8 mouse cellular contexts compared by ENCODE assay signal in the genomic region with DNA sequence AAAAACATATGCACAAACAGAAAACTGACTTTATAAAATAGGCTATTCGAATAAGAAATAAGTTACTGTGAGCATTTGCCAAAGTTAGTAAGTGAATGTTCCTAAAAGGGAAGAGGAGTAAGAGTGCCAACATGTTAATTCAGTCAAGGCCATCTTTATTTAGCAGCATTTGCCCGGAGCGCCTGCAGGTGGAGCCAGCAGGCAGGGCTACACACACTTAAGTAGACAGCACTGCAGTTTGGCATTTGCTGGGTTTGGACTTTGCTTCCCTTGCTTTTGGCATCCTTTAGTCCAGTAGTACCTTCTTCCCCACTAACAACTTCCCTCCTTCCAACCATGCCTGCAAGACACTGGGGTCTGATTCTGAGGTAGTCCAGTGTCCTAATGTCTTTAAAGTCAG.
A peak's percentile ranks its signal among the peaks of the same experiment; 100 is the strongest.
DNase-seq lines count a peak whose midpoint lies in the region; ATAC-seq and TF ChIP-seq lines count a peak whose summit lies in the region.

No protein-coding gene starts in this region.

- no peak overlapping the region for H3K27ac ChIP-seq in stomach, postnatal 0 days (replicated peaks)

- no peak overlapping the region for H3K4me2 ChIP-seq in stomach, postnatal 0 days (replicated peaks; ENCODE audit: low read depth)

- H3K9me3 ChIP-seq in stomach, postnatal 0 days (ENCODE audit: control insufficient read depth, low read length): no peaks in the 10 kb centered on the region

- H3K4me3 ChIP-seq in stomach, postnatal 0 days (ENCODE audit: low read depth, low read length): no peak overlapping the region

- no peaks in the 10 kb centered on the region for H3K36me3 ChIP-seq in stomach, postnatal 0 days (ENCODE audit: control insufficient read depth, insufficient read depth, low read length)

- peak; percentile 21 for DNase-seq in gastrocnemius, postnatal 14 days
- DNase-seq in gastrocnemius, postnatal 4 days (ENCODE audit: low spot score in 2 of 2): no peak
- peak; percentile 13 for DNase-seq in Muller cell, postnatal 12 days (ENCODE audit: inconsistent ontology term)
- peak; percentile 73 to 77 for DNase-seq in cerebellum, postnatal 14 days
- peak; percentile 27 to 40 for DNase-seq in heart, postnatal 36 days
- DNase-seq in layer of hippocampus, postnatal 14 days (ENCODE audit: low spot score in 2 of 2): peak; percentile 29 to 48
- DNase-seq in mesoderm, embryonic 11.5 days (ENCODE audit: low read depth, low spot score): peak; percentile 39
- DNase-seq in stomach, postnatal 0 days (ENCODE audit: low spot score): peak; percentile 48

- H3K4me1 ChIP-seq in stomach, postnatal 0 days (replicated peaks; ENCODE audit: control insufficient read depth, insufficient read depth): no peaks in the 10 kb centered on the region

- TF ChIP-seq CTCF in stomach, postnatal 0 days (IDR thresholded peaks at IDR 0.05; ENCODE audit: low read depth): peak; percentile 84

- TF ChIP-seq EP300 in stomach, postnatal 0 days (optimal IDR thresholded peaks at IDR 0.05): no peak

- WGBS in stomach, postnatal 0 days: 56% methylated on average over 3 of the region's 3 CpGs

- ATAC-seq in stomach, postnatal 0 days (ENCODE audit: low FRiP score, low TSS enrichment): no peak

- intact Hi-C loops in gastrocnemius, postnatal 14 days (cut with DNase I; ENCODE audit: low total_unique reads): loop anchor here (10.0 kb wide), 1 partner anchor 239 kb away; no protein-coding TSS in a partner anchor
- intact Hi-C loops in heart, postnatal 36 days (cut with DNase I): loop anchor here (2.0 kb wide), 2 partner anchors 245 to 359 kb away; no protein-coding TSS in a partner anchor

- H3K9ac ChIP-seq in stomach, postnatal 0 days (ENCODE audit: low read length): no peak overlapping the region

- H3K27me3 ChIP-seq in stomach, postnatal 0 days (ENCODE audit: control insufficient read depth, insufficient read depth, low read length): no peaks in the 10 kb centered on the region

Comparison
In these comparisons a context has a peak if more than half of its experiments do, and no peak if none do; other contexts are left out.
1. DNase-seq: peak in gastrocnemius, postnatal 14 days (single experiment), Muller cell, postnatal 12 days (single experiment), cerebellum, postnatal 14 days (2 of 2), heart, postnatal 36 days (2 of 2), layer of hippocampus, postnatal 14 days (2 of 2), mesoderm, embryonic 11.5 days (single experiment) and stomach, postnatal 0 days (single experiment); none in gastrocnemius, postnatal 4 days (0 of 2).